Mouse (Mus musculus) adrenal gland, adult 18-20 months (tissue): ENCODE measurements around the gene Lad1. TPM values are rescaled to one million over a fixed set of nuclear protein-coding genes. Genes with fewer than 3 reads are reported as not detected.

Source experiments
- DNase-seq, 2 experiments: peaks; one replicate each; pipeline ENCODE4 v3.0.0; 2021 to 2022; ENCODE audit warnings: low spot score in 2 of 2
- total RNA-seq, 2 experiments: library from RNA; stranded (reverse); gene quantifications; 1 replicate in 1 of 2; 2 replicates in 1 of 2; pipeline ENCODE4 v1.2.3; 2021

Gene Lad1
- total RNA-seq, 2 experiments from 2014 or later: 0.33 TPM; not detected in 1

DNA sequence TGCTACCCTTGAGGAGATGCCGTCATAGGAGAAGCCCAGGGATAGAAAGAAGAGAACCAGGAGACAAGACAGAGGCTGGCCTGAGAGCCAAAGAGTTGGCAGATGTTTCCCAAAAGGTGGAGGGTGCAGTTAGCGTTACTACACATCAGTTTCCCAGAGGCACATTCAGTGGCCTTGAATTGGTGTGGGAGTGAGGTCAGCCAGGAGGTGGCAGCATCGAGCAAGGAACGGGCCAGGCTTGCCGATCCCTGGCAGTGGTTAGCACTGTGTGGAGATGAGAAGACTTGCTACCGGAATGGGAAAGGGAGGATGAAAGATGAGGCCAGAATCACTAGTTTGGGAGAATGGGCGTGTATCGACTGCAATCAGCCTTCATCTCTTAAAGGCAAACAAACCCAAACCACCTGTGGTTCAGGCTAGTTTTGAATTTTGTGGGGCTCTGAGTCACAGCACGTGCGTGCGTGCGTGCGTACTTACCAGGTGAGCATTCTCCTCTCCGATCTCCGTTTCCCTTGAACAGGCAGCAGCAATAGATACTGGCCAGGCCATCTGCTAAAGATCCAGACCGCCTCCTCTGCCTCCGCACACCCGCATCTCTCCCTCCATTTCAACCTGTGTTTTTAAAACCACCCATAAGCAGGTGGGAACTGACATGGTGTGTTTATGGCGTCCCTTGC lies 47.3 kb downstream of the Lad1 start:
- peak; percentile 78 to 84 for DNase-seq

DNA sequence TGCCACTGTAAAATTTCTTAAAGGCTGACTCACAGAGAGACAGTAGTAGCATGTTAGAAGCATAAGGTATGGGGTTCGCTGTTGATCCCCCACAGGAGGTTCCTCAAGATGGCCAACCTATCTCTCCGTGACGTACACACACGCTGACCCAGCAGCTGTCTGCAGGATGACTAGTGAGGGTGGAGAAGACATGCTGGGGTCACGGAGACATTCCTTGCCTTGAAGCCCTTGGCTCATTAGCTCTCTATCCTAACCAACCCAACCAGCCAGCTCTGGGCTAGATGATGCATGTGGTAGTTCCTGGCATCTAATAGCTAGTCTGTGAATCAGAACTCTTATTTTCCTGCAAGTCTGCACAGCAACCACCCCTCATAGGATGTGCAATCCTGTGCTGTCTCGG lies 50.2 kb downstream of the Lad1 start:
- no peak for DNase-seq

DNA sequence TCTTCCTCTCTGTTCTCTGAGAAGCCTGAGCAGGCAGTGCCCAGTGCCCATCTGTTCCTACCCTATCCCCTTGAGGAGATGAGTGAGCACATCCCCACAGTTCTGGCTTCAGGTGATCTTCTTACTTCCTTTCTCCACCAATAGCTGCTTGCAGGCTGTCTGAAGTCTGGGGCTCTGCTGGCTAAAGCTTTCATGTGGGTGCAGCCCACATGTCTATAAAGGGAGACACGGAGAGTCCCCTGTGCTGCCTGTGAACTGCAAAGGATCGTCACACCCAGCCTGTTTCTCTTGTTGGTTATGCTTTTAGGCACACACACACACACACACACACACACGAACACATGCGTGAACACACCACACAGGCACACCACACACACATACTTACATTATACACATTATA lies 54.6 kb downstream of the Lad1 start:
- no peak for DNase-seq

DNA sequence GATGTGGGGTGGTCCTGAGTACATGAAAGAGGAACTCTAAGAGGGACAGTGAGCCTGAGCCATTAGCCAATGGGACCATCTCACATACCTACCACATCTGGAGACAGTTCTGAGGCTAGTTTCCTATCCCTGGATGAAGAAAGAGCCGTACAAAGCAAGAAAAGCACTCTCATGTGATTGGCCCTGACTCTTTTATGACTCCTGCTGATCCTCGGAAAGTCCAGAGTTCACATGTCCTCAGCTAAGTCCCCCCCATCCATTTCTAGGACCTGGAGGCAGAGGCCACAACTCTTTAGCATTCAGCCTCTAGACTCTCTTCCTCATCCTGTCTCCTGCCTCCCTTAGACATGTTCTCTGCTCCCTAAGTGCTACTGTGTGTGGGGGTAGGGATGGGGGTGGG lies 58.9 kb downstream of the Lad1 start:
- no peak for DNase-seq

DNA sequence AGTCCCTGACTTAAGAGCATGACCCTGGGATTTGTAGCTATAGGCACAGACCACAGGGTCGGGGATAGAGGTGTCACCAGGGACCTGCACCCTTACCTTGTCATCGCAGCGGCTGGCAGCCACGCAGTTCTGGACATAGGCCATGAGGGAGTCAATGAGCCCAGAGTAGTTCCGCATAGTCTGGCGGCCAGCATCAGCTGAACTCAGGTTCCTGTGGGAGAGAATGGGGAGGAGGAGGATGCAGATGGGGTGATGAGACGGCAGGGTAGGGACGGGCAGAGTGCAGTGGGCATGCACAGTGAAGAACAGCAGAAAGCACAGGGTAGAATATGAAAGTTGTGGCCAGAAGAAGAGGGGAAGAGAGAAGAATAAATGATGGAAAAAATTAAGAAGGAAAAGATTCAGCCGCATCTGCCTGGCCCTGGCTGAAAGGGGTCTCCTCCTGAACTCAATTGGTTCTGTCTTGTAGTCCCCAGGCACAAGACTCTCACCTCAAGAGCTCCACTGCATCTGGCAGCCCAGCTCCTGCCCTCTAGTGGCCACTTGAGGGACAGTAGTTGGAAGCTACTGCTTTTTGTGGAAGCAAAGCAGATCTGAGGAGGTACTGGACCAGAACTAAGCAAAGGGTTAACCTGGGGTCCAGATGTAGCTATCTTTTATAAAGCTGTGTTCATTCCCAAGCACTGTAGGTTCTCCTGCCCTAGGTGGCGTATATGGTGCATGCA lies 64.1 kb downstream of the Lad1 start:
- DNase-seq: peak; percentile 36 to 48

Other genes starting within 250 kb of the Lad1 start
- 10 to 100 TPM; 11.2 to 15.3 TPM for gene Nav1, start 211.3 kb upstream of the Lad1 start, total RNA-seq
- gene Csrp1, start 98.5 kb upstream of the Lad1 start, total RNA-seq: 100 to 1,000 TPM in 1 of 2 experiments, 10 to 100 TPM in 1; 63.7 to 118 TPM
- 100 to 1,000 TPM in 1 of 2 experiments, 10 to 100 TPM in 1; 35.0 to 166 TPM for gene Phlda3, start 52.5 kb upstream of the Lad1 start, total RNA-seq
- gene Tnni1, start 39.2 kb upstream of the Lad1 start, total RNA-seq: under 1 TPM in 1 of 2 experiments, not detected in 1; 0.26 TPM
- gene Tnnt2, start 17.8 kb downstream of the Lad1 start, total RNA-seq: 1 to 10 TPM; 1.3 to 2.2 TPM
- not detected for gene Pkp1, start 100.6 kb downstream of the Lad1 start, total RNA-seq
- under 1 TPM in 1 of 2 experiments, not detected in 1; 0.10 TPM for gene Igfn1, start 187.7 kb downstream of the Lad1 start, total RNA-seq
- 10 to 100 TPM; 29.8 to 32.0 TPM for gene Tmem9, start 189.6 kb downstream of the Lad1 start, total RNA-seq
- gene Ascl5, start 232.2 kb downstream of the Lad1 start, total RNA-seq: not detected
- gene Cacna1s, start 234.2 kb downstream of the Lad1 start, total RNA-seq: under 1 TPM; 0.42 to 0.56 TPM